Mouse (Mus musculus) limb, embryonic 14.5 days (tissue): Measurements from ENCODE around the gene Supt4a. TPM values are rescaled to one million over a fixed set of nuclear protein-coding genes. Genes with fewer than 3 reads are reported as not detected.

Source experiments
- ATAC-seq: fragments of 200-750 bp; cut with Nextera tagmentation; 2 replicates; pipeline ENCODE4 v1.8.0; 2017; ENCODE audit warnings: low read depth, moderate number of reproducible peaks, moderate TSS enrichment; ENCODE audit not compliant: low FRiP score
- DNase-seq: peaks from one replicate; pipeline ENCODE4 v3.0.0-alpha.2; 2015; ENCODE audit warnings: low spot score
- H3K27ac ChIP-seq: fragments of 300-500 bp; sonication (generic); replicated peaks from 2 replicates; pipeline ENCODE4 v1.5.1; 2014; ENCODE audit warnings: low read depth, mild to moderate bottlenecking, low read length, moderate library complexity, mixed read lengths
- H3K27me3 ChIP-seq: fragments of 300-500 bp; sonication (generic); 2 replicates; pipeline ENCODE4 v1.6.1; 2014; ENCODE audit warnings: low read length, mixed read lengths; ENCODE audit not compliant: control insufficient read depth, insufficient read depth
- H3K36me3 ChIP-seq: fragments of 300-500 bp; sonication (generic); 2 replicates; pipeline ENCODE4 v1.6.1; 2014; ENCODE audit warnings: mild to moderate bottlenecking, low read length, moderate library complexity, mixed read lengths; ENCODE audit not compliant: control insufficient read depth, insufficient read depth
- H3K4me1 ChIP-seq: fragments of 300-500 bp; sonication (generic); 2 replicates; pipeline ENCODE4 v1.6.1; 2014; ENCODE audit warnings: antibody characterized with exemption, low read length, mixed read lengths; ENCODE audit not compliant: control insufficient read depth, insufficient read depth
- H3K4me2 ChIP-seq: fragments of 300-500 bp; sonication (generic); replicated peaks from 2 replicates; pipeline ENCODE4 v1.6.1; 2014; ENCODE audit warnings: low read depth, mild to moderate bottlenecking, low read length, moderate library complexity; ENCODE audit not compliant: severe bottlenecking
- H3K4me3 ChIP-seq: fragments of 300-500 bp; sonication (generic); replicated peaks from 2 replicates; pipeline ENCODE4 v1.5.1; 2014; ENCODE audit warnings: low read length
- H3K9ac ChIP-seq: fragments of 300-500 bp; sonication (generic); 2 replicates; pipeline ENCODE4 v1.6.1; 2014; ENCODE audit warnings: mild to moderate bottlenecking, low read depth, low read length, moderate library complexity; ENCODE audit not compliant: severe bottlenecking
- H3K9me3 ChIP-seq: fragments of 300-500 bp; sonication (generic); 2 replicates; pipeline ENCODE4 v1.6.1; 2016; ENCODE audit warnings: low read length; ENCODE audit not compliant: control insufficient read depth
- POLR2A ChIP-seq: fragments of 200-500 bp; IDR thresholded peaks from 2 replicates; pipeline ENCODE4 v1.8.0; 2012; ENCODE audit warnings: inconsistent platforms, mild to moderate bottlenecking, moderate library complexity, borderline replicate concordance; ENCODE audit not compliant: insufficient read depth, insufficient read length; ENCODE audit errors: extremely low read depth
- WGBS: fragments of 180-500 bp; shearing (Covaris S2); extraction: QIAGEN DNeasy Blood & Tissue Kit; methylation state at CpG from one replicate; pipeline ENCODE4 v1.1.7; 2014; 5-methylcytosine and 5-hydroxymethylcytosine counted together
- polyA plus RNA-seq, 2 experiments: library from polyadenylated mRNA; depleted of rRNA in 1 of 2; stranded (reverse) in 1 of 2; unstranded in 1 of 2; fragments of >200 nt; fragmentation: Nextera tagmentation in 1 of 2; extraction: Ambion mirVana in 1 of 2; gene quantifications; 2 replicates each; pipeline versions ENCODE4 v1.2.1 to v1.2.3; 2012 to 2014

Supt4a gene
- polyA plus RNA-seq, 2 experiments: 121 to 167 TPM

- Histone ChIP-seq H3K27me3 (no peaks in the 10 kb centered on the region), H3K36me3 (no peaks in the 10 kb centered on the region), H3K4me2 (0 out of 2 replicates have a peak overlapping the region, but pooled peaks have one; percentile 7), H3K9ac (0 out of 2 replicates have a peak overlapping the region, but pooled peaks have one; percentile 17), H3K27ac (no peak overlapping the region), H3K4me1 (peaks cover 8% of the 10 kb centered on the region), H3K4me3 (no peak overlapping the region), H3K9me3 (no peaks in the 10 kb centered on the region)
- DNase-seq (no peak), ATAC-seq (no peak)
- no peak for TF ChIP-seq POLR2A
Observed at GRCm38 (mm10) chr11:87725515-87725914, 11.8 kb upstream of the Supt4a start.

GRCm38 (mm10) chr11:87725964-87726562 is 11.3 kb upstream of the Supt4a start:
- WGBS: 10% methylated on average over 6 of the region's 6 CpGs
- Histone ChIP-seq H3K27me3 (no peaks in the 10 kb centered on the region), H3K4me1 (peaks cover 8% of the 10 kb centered on the region), H3K36me3 (no peaks in the 10 kb centered on the region), H3K4me2 (0 out of 2 replicates have a peak overlapping the region, but pooled peaks have one; percentile 7), H3K4me3 (no peak overlapping the region), H3K9me3 (no peaks in the 10 kb centered on the region), H3K9ac (0 out of 2 replicates have a peak overlapping the region, but pooled peaks have one; percentile 17), H3K27ac (no peak overlapping the region)
- peak; percentile 50; the same call in 1 of the 2 replicates for ATAC-seq
- peak; percentile 68 for DNase-seq
- no peak for TF ChIP-seq POLR2A

- DNase-seq: no peak
- Histone ChIP-seq H3K36me3 (no peaks in the 10 kb centered on the region), H3K4me1 (peaks cover 8% of the 10 kb centered on the region), H3K9me3 (no peaks in the 10 kb centered on the region), H3K9ac (no peak overlapping the region), H3K4me3 (no peak overlapping the region), H3K4me2 (no peak overlapping the region), H3K27me3 (no peaks in the 10 kb centered on the region), H3K27ac (no peak overlapping the region)
- WGBS: 56% methylated on average over 11 of the region's 11 CpGs
- no peak for ATAC-seq
- no peak for TF ChIP-seq POLR2A
Observed at GRCm38 (mm10) chr11:87727021-87727420, 10.3 kb upstream of the Supt4a start.

GRCm38 (mm10) chr11:87727471-87727870 is 9.9 kb upstream of the Supt4a start:
- no peak overlapping the region for H3K9ac ChIP-seq
- no peak for ATAC-seq
- no peak for DNase-seq
- H3K9me3 ChIP-seq: no peaks in the 10 kb centered on the region
- H3K4me2 ChIP-seq: no peak overlapping the region
- no peaks in the 10 kb centered on the region for H3K27me3 ChIP-seq
- no peak for TF ChIP-seq POLR2A
- H3K27ac ChIP-seq: no peak overlapping the region
- peaks cover 8% of the 10 kb centered on the region for H3K4me1 ChIP-seq
- H3K36me3 ChIP-seq: no peaks in the 10 kb centered on the region
- WGBS: 68% methylated on average over 4 of the region's 4 CpGs
- H3K4me3 ChIP-seq: no peak overlapping the region

GRCm38 (mm10) chr11:87728850-87729592 is 8.3 kb upstream of the Supt4a start:
- Histone ChIP-seq H3K9ac (no peak overlapping the region), H3K27me3 (no peaks in the 10 kb centered on the region), H3K4me2 (no peak overlapping the region), H3K4me1 (peaks cover 8% of the 10 kb centered on the region), H3K4me3 (no peak overlapping the region), H3K9me3 (no peaks in the 10 kb centered on the region), H3K27ac (no peak overlapping the region), H3K36me3 (no peaks in the 10 kb centered on the region)
- TF ChIP-seq POLR2A: no peak
- WGBS: 41% methylated on average over 18 of the region's 18 CpGs
- no peak for ATAC-seq
- DNase-seq: no peak
